Mouse (Mus musculus): Measurements from ENCODE around the gene Fancc.

Fancc gene

DNA sequence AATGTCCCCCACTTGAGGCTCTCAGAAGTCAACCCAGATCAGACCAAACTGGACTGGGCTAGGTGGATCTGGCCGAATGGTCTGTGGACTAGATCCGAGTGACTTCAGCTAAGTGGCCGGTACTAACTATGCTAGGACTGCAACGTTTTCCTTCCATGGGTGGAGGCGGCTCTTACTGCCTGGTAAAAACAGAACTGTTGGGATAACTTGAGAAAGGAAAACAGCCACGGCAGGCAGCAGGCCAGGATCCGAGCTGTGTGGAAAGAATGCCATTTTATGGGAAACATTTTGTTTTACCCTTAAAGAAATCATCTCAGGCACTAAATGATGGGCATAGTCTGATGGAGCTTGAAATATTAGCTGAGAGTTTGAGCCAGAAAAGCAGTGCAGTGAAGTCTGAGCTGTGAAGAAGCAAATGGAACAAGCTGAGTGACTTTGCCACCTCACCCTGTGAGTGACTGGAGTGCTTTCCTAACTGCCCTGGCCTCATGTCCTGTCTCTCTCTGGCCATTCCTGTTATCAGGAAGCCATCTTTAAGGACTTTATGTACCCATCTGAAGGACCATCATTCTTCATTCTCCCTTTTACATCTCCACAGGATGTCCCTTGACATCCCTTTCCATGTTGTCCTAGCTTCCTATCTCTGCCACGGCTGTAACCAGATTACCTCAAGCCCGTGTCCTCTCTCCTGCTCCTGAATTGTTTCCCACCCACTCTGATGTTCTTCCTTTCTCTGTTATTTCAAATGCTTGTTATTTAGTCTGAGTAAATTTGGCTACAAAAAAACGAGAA is 254.5 kb downstream of the Fancc start:
- DNase-seq = peak in 1 of 2 experiments; percentile 55

DNA sequence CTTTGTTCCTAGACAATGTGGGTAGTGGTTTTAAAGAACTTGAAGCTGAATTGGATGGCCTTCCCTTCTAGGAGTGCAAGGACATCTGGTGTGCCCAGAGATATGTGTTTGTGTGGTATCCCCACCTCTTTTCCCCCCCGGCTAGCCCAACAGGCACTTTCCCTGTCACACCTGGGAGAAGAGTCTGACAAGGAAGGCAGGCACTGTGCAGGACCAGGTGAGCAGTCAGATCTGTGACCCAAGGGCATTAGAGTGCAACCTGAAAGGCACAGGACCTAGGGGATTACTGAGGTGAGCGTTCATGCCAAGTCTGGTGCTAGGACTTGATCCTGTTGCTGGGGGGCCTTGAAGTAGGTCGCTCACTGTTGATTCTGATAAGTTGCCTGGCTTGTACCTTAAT is 255.4 kb downstream of the Fancc start:
- DNase-seq = peak in 1 of 2 experiments; percentile 21

DNA sequence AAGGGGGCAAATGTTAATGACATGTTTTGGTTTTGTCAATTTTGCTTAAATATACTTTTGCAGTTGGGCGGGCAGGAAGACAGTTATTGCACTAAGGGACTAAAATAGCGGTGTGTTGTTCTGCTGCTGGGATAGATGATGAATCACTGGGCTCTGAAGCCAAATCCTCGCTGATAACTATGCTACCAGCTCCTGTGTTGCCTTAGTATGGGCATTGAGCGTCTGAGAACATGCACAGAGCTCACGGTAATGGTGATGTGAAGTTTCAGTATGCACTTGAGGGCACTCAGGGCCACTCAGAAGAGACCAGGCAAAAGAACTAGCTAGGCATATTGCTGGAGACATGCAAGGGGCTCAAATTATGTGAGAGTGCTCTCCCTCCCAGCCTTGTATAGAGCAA is 256.2 kb downstream of the Fancc start:
- DNase-seq = peak in 1 of 2 experiments; percentile 28

DNA sequence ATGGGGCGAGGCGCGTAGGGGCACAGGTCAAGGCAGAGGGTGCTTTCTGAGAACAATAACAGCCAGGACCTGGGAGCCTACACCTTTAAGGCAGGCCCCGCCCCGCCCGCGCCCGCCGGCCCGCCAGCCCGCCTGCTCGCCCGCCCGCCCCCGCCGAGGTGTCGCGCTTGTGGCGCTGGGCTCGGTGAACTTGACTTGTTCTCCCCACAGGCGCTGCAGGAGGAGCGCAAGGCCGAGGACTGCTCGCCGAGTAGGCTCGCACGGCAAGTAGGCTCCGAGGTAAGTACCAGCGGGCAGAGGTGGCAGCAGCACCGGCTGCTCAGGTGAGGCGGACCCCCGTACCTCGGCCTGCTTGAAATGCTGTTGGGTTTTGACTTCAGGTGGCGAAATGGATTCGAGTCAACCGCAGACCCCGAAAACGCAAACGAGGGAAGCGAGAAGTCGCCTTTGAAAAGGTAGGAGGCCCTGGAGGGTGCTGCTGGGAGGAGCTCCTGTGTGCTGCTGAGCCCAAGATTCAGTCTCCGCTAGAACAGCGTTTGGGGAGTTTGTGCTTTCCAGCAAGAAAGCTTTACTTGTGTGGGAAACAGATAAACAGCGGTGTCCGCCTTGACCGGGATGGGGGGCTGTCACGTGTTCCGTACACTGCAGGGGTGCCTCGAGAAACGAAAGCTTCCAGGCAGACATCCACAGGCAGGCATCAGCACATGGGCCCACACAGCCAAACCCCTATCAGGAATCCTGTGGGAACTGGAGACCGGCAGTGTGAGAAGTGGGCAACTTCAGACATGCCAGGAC is 257.0 kb downstream of the Fancc start:
- peak; percentile 89 to 93 for DNase-seq

DNA sequence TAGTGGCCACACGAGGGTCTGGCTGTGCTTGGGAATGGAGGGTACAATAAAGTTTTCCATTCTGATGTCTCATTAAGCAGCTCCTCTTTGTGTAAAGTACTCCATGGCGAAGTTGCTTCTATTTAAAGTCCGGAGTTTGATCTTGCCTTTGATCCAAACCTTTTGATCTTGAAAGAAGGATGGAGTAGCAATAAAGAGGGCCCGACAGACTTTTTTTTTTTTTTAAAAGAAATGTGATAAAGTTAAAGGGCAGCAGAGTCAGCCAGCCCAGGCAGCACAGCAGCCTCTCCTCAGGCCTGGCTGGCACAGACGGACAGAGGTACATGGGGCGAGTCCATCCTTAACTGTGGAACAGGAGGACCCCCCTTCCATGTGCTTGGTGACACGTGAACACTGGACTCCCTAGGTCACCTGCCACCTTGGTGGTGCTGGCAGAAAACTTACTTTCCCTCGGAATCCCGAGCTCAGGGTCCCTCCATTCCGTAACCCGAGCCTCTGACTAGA is 257.7 kb downstream of the Fancc start:
- no peak for DNase-seq

DNA sequence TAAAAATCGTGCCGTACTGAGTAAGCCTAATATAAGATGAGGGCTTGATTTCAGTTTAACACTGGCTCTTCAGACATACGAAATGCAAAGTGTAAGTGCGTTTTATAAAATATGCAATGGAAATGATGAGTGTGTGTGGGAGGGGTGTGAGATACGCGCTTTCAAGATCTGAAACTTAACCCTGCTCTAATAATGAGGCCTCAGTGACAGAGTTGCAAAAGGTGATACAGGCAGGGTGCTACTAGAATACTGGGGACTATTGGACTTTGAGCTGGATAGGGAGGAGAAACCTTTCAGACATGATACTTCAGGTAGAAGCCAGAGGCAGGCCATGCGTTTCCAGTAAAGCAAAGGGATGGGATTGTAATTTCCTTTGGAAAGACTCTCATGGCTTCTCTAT is 259.0 kb downstream of the Fancc start:
- DNase-seq = no peak

DNA sequence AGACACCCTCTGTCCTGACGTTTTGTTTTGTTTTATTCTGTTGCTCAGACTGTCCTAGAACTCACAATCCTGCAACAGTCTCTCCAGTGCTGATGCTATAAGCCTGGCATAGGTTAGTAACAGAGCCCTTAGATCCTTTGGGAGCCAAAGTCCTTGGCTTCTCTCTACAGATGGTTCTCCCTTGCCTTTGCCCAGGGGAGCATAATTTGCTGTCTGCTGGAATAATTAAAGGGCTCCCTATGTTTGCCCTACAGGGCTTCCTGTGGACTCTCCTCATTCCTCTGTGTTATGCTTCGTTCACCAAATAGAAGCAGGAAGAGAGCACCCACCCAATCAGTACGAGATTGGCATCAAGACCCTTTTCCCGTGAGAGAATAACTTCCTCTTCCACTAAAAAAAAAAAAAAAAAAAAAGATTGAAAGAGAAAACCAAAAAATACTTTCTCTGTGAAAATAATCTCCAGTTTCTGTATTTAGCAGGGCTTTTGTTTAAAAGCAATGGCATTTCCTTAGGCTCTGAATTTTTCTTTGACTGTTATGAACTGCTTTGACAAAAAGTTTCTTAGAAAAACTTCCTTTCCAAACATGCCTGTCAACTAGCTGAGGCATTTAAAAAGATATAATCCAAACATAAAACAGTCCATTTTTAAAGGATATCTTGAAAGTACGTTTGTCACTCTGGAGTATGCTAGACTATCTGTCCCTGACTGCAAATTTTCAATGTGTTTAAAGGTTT is 260.8 kb downstream of the Fancc start:
- DNase-seq = peak in 1 of 2 experiments; percentile 17

DNA sequence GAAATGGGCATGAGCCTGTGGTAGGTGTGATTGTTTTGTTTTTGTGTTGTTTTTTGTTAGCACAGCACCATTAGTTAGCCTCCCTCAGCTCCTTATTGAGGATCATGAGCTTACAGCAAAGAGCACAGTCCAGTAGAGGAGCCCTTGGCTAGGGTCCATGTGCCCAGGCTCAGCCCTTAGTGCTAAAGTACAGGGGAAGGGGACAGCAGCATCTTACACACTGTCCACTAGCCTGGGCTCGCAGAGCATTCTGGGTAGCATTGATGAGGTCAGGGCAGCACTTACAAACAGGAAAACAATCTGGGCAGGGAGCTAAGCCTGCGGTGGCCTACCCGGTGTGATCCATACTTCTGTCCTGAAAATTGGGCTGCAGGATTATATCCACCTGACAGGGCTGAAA is 261.5 kb downstream of the Fancc start:
- DNase-seq = peak in 1 of 2 experiments; percentile 60

Data from kidney, postnatal 4 days (tissue).